Mouse (Mus musculus): ENCODE measurements at regions not wholly inside any gene's neighbourhood (a gene's known extent, or its start where the extent isn't known, plus 50 kb on each side); places are given as distances from the start of the nearest gene placed in this dataset.

DNA sequence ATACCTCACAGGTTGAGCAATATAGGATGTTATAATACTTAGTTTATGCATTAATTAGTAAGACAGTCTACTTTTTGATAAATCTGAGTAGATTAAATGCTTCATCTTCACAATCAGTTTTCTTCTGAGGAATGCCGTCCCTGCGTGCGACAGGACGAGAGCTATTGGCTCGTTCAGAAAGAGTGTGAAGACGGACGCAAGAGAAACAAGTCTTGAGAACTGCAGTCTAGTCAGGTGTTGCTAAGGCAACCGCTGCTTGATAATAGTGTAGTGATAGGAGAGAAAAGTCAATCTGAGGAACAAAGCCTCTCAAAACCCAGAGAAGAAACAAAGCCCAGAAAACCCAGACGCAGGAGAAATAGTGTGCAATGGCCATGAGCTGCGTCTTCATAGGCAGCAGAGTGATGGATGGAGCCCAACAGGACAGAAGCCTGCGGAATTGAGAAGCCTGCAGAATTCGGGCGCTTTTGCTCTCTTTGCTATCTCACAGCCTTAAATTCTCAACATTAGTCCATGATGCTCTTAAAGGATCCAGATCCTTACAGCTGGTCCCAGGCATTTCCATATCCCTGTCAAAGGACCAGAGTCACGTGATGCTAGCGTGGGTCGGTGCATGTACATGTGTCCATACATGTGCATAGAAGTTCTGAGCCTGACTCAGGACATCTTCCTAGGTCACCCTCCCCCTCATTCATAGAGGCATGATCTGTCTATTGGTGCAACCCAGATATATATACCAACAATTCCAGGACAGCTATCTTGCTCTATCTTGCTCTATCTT is 366.7 kb downstream of the Lrriq3 start:
- peak in 1 of 2 experiments; percentile 15 for DNase-seq (ENCODE audit: extremely low spot score in 1 of 2, low spot score in 1 of 2)

- DNase-seq (ENCODE audit: extremely low spot score in 1 of 2, low spot score in 1 of 2) = no peak
These were observed 368.9 kb downstream of the Lrriq3 start for GRCm38 (mm10) chr3:155462095-155462494.

- peak in 1 of 2 experiments; percentile 37 for DNase-seq (ENCODE audit: extremely low spot score in 1 of 2, low spot score in 1 of 2)
These were observed 377.5 kb downstream of the Lrriq3 start for GRCm38 (mm10) chr3:155470742-155471141.

DNA sequence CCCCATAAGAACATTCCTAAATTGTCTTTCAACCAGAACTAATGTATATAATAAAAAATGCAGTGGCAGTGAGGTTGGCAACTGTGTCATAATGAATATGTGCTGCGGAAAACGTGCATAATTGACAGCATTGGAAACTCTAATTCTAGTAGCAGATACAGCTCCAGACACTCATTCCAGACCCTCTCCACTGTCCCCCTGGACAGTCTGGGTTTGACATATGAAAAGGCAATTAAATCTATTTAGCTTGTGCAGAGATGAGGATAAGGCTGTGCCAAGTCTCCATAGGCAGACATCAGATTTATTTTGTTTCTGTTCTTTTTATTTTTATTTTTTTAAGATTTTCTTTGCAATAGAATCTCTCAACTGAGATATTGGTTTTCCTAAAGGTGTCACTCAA is 392.3 kb downstream of the Lrriq3 start:
- no peak for DNase-seq (ENCODE audit: extremely low spot score in 1 of 2, low spot score in 1 of 2)

GRCm38 (mm10) chr3:155487877-155488537 is 394.8 kb downstream of the Lrriq3 start:
- DNase-seq (ENCODE audit: extremely low spot score in 1 of 2, low spot score in 1 of 2) = no peak

GRCm38 (mm10) chr3:155490670-155491069 is 397.4 kb downstream of the Lrriq3 start:
- no peak for DNase-seq (ENCODE audit: extremely low spot score in 1 of 2, low spot score in 1 of 2)

- no peak for DNase-seq (ENCODE audit: extremely low spot score in 1 of 2, low spot score in 1 of 2)
These were observed 417.1 kb downstream of the Lrriq3 start for GRCm38 (mm10) chr3:155510161-155510857.

GRCm38 (mm10) chr3:155513885-155514284 is 420.7 kb downstream of the Lrriq3 start:
- no peak for DNase-seq (ENCODE audit: extremely low spot score in 1 of 2, low spot score in 1 of 2)

GRCm38 (mm10) chr3:155529312-155529711 is 436.1 kb downstream of the Lrriq3 start:
- DNase-seq (ENCODE audit: extremely low spot score in 1 of 2, low spot score in 1 of 2) = no peak

DNA sequence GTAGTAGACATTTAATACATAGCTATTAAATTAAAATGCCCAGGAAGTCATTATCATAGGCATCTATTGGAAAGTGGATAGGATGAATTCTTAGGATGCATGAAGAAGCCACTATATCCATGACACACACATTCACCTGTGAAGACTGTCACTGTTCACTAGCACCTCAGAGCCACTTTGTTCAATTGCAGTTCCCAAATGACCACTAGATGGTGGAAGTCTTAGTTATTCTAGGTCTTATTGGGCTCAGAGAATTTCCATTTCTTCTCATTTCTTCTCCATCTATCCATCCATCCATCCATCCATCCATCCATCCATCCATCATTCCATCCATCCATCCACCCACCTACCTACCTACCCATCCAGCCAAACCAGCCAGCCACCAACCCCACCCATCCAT is 437.6 kb downstream of the Lrriq3 start:
- peak in 1 of 2 experiments; percentile 12 for DNase-seq (ENCODE audit: extremely low spot score in 1 of 2, low spot score in 1 of 2)

- no peak for DNase-seq (ENCODE audit: extremely low spot score in 1 of 2, low spot score in 1 of 2)
These were observed 438.8 kb downstream of the Lrriq3 start for GRCm38 (mm10) chr3:155532075-155532474.

DNA sequence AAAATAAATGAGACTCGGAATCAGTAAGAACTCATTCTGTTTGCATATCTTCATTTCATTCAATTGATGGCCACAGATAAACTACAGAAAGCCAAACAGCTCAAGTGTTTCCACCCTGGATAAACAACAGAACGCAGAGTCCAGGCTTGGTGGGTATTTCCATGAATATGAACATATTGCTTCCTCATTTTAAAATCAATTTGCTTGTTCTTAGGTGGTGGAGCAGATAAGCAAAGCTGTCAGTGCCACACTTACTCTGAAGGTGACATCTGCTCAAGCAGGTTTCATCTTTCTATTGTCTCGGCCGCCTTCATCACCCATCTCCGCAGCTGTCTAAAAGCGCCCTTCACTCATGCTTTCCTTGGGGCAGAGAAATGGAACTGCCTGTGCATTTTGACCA is 455.0 kb downstream of the Lrriq3 start:
- DNase-seq (ENCODE audit: extremely low spot score in 1 of 2, low spot score in 1 of 2) = no peak

- DNase-seq (ENCODE audit: extremely low spot score in 1 of 2, low spot score in 1 of 2) = no peak
These were observed 483.9 kb downstream of the Lrriq3 start for GRCm38 (mm10) chr3:155577111-155577510.

- DNase-seq (ENCODE audit: extremely low spot score in 1 of 2, low spot score in 1 of 2) = no peak
These were observed 510.8 kb downstream of the Lrriq3 start for GRCm38 (mm10) chr3:155604001-155604400.
